Mouse (Mus musculus): ENCODE data around the gene Ampd2.

Ampd2 gene

GRCm38 (mm10) chr3:108069231-108069870, 17.1 kb downstream of the Ampd2 start:
- DNase-seq (ENCODE audit: low spot score in 2 of 2): peak; percentile 40 to 48

- DNase-seq (ENCODE audit: low spot score in 2 of 2): no peak
Observed at GRCm38 (mm10) chr3:108068826-108069225, 17.6 kb downstream of the Ampd2 start.

DNA sequence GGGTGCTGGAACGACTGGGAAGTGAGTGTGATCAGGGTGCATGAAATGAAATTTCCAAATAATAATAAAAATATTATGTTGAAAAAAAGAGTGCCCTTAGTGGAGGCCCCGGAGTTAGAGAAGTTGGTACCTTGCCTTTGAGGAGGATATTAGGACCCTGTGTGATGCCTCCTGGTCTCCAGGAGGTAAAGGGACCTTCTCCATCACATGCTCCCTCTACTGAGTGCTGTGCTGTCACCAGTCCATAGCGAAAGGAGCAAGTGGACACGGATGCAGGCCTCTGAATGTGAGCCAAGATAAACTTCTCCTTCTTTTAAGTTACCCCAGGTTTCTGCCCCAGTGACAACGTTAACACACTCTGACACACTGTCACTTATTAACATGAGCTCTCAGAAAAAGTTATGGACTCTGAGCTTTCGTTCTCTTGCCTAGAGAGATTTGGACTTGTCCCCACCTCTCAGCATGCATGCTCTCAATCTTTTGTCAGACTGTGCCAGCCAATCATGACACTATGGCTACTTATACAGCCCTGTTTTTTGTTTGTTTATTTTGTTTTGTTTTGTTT, 19.0 kb downstream of the Ampd2 start:
- no peak for DNase-seq (ENCODE audit: low spot score in 2 of 2)

GRCm38 (mm10) chr3:108065551-108065950, 20.9 kb downstream of the Ampd2 start:
- no peak for DNase-seq (ENCODE audit: low spot score in 2 of 2)

- DNase-seq (ENCODE audit: low spot score in 2 of 2): no peak
Observed at GRCm38 (mm10) chr3:108064672-108065071, 21.8 kb downstream of the Ampd2 start.

DNA sequence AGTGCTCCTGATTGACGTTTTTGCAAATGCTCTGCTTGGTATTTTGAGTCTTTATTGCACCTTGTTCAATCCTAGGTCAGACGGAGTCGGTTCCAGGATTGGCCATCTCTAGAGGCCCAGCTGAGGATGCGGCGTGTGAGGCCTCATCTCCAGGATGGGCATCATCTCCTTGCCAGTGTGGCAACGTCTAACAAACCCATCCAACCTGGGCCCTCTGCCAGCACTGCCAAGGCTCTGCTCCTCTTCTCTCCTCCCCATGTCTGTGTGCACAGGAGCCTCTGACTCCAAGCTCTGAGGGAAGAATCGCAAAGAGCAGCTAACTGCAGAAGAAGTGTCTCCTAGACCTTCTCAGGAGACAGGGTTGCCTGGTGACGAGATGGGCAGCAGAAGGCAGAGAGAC, 23.8 kb downstream of the Ampd2 start:
- DNase-seq (ENCODE audit: low spot score in 2 of 2): no peak

GRCm38 (mm10) chr3:108061420-108061819, 25.0 kb downstream of the Ampd2 start:
- peak; percentile 34 to 68 for DNase-seq (ENCODE audit: low spot score in 2 of 2)

- no peak for DNase-seq (ENCODE audit: low spot score in 2 of 2)
Observed at GRCm38 (mm10) chr3:108050493-108050892, 36.0 kb downstream of the Ampd2 start.

DNA sequence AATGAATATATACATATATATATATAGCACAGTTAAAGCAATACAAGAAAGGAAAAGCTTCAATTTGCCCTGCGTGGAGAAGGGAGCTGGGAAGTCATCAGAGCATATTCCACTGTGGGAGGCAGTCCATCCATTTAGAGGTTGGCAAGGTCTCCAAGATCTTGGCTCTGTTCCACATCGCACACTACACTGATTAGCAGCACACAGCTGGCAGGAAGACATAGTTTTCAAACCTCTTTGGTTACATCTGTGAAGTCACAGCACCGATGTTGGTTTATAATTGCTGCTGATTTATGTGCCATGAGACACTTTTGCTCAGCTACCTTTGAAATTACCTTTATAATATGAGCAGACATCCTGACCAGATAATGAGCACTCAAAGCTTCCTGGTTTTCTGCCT, 38.1 kb downstream of the Ampd2 start:
- DNase-seq (ENCODE audit: low spot score in 2 of 2): no peak

DNA sequence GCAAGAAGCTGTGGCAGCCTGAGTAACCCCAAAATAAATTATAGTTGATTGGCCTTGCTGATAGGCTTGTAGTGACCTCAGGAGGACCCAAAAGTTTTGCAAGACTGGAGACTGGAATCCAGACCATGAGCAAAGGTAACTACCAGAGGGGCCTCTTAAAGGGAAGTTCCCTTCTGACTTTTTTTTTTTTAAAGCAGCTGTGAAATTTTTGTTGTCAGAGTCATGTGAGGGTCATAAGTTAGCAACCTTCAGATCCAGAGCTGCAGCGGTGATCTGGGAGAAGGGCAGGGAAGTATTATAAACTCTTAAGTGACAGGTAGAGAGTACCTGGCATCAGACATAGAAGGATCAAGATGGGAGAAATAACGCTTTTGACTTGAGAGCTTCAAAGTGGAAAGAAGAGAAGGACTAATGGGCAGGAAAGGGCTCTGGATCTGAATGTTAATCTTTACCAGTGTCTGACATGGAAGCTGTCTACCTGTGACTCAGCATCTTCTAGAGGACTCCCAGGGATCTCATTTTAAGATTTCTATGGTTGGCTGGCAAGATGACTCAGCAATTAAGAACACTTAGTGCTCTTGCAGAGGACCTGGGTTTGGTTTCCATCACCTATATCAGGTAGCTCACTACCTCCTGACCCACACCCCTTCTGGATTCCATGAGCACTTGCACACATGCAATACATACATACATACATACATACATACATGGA, 39.4 kb downstream of the Ampd2 start:
- no peak for DNase-seq (ENCODE audit: low spot score in 2 of 2)

GRCm38 (mm10) chr3:108044394-108045140, 41.9 kb downstream of the Ampd2 start, which contains the start of gene Gstm4:
Gene Gstm4 (minus strand): TSS chr3:108044894.
- peak; percentile 93 to 94 for DNase-seq (ENCODE audit: low spot score in 2 of 2)

DNA sequence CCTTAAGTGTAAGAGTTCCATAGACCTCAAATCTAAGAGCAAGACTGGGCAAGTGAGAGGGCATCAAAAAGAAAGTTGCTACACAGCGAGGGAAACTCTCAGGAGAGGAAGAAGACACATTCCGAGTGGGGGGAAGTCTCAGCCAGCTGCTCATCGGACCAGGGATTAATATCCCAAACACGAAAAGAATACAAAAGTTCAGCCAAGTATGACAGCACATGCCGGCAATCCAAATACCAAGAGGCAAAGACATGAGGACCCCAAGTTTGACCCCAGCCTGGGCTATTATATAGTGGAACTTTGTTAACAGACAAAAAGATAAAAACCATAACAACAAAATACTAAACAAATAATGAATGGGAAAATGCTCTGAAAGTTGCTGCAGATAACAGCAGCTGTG, 53.3 kb downstream of the Ampd2 start:
- DNase-seq (ENCODE audit: low spot score in 2 of 2): peak; percentile 53 to 58

- no peak for DNase-seq (ENCODE audit: low spot score in 2 of 2)
Observed at GRCm38 (mm10) chr3:108032113-108032512, 54.3 kb downstream of the Ampd2 start.

DNA sequence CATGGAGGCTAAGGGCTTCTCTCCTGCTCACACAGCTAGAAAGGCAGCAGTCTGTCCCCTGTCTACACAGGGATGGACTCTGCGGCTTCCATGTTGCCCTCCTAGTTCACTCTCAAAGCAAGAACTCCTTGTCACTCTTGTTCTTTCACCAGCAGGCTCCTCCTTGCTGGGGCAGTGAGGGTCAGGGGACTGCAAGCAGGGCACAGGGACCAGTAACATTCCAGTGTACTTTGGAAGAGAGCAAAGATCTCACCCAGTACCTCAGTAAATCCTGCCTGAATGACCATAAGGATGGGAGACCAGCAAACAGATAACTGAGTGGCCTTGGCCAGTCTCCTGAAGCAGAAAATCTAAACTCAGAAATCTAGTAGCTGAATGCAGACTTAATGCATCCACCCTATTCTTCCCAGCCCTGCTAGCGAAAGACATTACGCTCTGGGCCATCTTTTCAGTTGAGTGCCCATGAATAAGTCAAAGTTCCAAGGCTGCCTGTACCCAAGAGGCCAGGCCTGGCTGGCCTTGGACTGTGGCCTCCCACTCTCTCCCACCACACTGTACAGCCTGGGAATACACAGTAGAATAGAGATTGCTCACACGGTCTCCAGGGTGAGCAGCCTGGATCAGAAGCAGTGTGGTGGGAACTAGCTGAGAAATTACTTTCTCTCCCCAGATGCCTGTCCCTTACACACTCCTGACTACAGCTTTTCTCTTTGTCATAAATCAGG, 57.6 kb downstream of the Ampd2 start:
- DNase-seq (ENCODE audit: low spot score in 2 of 2): no peak

DNA sequence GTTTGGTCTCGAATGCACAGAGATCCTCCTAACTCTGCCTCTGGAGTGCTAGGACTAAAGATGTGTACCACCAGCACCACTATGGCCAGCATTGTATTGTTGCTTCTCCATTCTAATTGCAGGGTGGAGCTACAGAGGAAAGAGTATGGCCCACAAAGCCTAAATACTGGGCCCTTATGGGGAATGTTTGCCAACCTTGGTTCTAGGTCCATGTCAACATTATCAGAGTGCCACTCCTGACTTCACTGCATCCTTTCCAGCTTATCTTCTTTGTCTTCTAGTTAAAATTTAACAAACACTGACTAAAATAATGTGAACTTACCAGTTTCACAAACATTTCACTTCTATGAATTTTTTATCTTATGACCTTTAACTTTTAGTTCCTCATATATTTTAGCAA, 59.9 kb downstream of the Ampd2 start:
- no peak for DNase-seq (ENCODE audit: low spot score in 2 of 2)

- no peak for DNase-seq (ENCODE audit: low spot score in 2 of 2)
Observed at GRCm38 (mm10) chr3:108026049-108026448, 60.4 kb downstream of the Ampd2 start.

DNA sequence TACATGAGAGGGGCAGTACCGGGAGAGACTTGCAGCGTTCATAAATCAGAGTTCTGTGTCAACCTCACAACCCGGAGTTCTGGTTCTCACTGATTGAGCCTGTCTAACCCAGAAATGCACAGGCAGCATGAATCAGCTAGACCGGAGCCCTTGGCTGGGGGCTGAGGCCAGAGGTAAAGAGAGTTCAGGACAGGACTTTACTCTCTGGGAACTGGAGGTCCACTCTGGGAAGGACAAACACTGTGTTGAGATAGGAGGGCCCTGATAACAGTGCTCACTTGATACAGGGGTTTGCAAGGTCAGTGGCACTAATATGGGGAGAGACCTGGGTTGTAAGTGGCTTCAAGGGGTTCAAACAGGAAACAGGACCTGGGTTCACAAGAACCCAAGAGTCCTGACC, 61.1 kb downstream of the Ampd2 start:
- DNase-seq (ENCODE audit: low spot score in 2 of 2): no peak

Data from heart, adult 9 months (tissue).